Mouse (Mus musculus) urinary bladder, postnatal 4 days (tissue): Measurements from ENCODE around the gene Tuba4a.
"Not testable (repeated sequence)": the region's sequence is repeated elsewhere in the genome, so short reads cannot be mapped to it uniquely, and the experiment has no call there.

Experiments
- DNase-seq, 2 experiments: peaks; one replicate each; pipeline ENCODE4 v3.0.0; 2021 to 2022; ENCODE audit warnings: low spot score in 2 of 2

Gene Tuba4a

DNA sequence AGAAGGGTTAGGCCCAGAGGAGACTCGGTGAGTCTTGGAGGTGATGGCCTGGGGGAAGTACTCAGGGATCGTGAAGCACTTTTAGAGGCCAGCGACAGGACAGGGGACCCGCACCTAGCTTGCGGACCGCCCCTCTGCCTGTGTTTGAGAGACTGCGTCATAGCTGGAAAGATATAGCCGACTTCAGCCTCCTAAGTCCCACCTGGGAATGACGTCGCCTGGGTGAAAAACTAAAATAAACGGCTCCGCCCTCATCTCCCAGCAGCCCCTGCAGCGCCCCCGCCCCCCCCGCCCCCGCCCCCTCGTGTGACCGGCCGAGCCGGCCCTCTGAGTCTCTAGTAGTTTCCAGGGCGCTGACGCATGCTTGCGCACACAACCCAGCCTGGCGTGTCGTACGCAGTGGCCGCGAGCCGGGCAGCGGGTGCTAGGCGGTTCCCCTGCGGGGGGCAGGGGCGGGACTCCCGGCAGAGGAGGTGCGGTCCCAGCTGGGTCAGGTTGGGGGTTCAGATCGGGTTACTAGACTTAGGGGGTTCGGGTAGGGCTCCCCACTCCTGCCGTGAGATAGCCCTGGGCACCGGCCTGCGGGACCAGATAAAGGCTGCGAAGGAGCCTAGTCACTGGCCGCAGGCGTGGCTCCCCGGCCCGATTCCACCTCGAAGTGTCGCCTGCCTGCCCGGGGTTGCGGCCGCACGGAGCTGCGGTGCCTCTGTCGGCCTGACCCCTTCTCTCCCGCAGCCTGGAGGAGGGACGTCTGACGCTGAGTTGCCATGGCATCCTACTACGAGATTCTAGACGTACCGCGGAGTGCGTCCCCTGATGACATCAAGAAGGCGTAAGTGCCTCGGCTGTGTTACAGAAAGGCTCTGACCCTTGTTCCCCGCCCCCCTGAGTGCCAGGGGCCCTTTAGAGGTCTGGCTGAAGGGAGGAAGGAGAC, 16.7 kb upstream of the Tuba4a start, which contains the start of gene Dnajb2:
Dnajb2 (plus strand) TSS at position 290 of the 934 bp plus-strand sequence.
- DNase-seq, result peak; percentile 77

DNA sequence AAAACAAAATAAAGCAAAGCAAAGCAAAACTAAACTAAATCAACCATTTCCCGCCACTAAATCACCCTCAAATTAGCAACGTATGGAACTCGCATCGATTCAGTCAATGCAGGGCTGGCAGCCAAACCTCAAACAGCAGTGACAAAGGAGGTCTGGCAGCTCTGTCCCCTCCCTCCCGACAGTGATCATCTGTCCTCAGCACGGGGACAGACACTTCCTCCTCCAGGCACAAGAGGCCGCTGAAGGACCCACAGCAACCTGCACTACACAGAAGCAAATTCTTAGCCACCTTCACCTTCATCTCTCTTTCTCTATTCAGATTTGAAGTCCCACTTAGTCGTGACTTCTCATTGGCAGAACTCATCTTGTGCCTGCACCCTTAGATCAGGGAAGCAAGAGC, 14.9 kb upstream of the Tuba4a start:
- DNase-seq, result no peak

- not testable (repeated sequence) for DNase-seq
Observed at GRCm38 (mm10) chr1:75232489-75232888, 12.8 kb upstream of the Tuba4a start.

DNA sequence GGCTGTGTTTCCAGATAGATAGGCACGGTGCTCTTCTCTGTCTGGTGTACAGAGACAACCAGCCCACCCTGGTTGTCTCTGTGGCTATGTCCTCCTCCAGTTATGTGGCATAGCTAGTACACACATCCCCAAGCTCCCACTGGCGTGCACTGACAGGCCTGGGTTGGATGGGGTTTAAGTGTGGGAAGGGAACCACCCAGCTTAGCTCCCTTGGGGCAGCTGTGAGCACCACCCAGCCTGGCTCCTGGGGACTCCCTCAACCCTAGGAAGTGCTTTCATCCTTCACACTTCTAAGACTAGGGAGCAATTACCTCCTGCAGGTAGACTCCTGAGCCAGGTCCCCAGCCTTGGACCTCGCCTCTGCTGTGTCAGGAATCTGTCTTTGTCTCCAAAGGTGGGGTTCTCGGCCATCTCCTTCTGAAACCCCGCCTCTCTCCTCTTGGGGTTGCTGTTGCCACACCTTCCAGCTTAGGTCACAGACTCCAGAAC, 12.0 kb upstream of the Tuba4a start, which contains the start of gene A630095N17Rik:
A630095N17Rik (minus strand) TSS at position 439 of the 489 bp plus-strand sequence.
- no peak for DNase-seq

DNA sequence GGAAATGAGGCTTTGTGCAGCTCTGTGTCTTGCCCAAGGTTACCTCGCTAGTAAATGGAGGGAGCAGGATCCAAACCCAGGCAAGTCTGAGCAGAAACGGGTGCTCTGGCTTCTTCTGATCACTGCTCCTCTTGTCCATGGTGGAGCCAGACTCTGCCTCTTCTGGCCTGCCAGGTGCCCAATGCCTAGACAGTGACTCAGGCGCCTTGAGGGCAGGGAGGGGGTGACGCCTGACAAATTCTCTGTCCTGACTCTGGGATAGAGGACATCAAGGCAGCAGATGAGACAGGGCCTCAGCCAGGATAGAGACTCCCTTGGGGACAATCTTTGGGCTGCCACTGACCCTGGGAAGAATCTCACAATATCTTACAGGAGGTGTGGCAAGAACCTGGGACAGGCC, 11.6 kb upstream of the Tuba4a start:
- DNase-seq, result no peak

DNA sequence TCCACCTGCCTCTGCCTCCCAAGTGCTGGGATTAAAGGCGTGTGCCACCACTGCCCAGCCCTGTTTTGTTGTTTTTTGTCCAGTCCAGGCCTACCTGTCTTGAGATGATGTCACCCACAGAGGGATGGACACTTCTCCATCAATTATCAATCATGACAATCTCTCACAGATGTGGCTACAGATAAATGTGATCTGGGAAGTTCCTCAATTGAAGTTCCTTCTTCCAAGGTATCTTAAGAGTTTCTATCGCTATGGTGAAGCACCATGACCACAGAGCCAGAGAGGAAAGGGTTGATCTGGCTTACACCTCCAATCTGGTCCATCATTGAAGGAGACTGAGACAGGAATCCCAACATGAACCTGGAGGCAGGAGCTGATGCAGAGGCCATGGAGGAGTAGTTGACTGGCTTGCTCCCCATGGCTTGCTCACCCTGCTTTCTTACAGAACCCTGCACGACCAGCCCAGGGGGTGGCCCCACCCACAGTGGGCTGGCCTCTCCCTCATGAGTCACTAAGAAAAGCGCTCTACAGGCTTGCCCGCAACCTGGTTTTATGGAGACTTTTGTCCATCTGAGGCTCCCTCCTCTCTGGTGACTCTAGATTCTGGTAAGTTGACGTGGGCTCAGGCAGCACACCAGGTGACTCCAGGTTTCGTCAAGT, 10.8 kb upstream of the Tuba4a start:
- DNase-seq, result no peak

DNA sequence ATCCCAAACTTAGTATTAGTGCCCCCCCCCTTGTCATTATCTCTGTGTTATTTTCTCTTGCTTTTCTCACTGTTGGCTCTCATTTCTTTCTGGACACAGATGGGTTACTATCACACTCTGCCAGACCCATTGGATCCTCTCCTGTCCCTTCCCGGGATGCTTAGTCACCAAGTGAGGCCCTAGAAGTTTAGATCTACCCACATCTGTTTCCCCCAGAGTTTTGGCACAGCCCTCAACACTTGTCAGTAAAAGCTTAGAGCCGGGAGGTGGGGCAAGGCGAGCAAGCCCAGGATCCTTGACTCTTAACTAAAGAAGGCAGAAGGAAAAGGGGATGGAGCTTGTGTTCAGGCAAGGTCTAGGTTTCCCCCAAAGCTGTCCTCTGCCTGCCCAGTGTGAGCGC, 9.5 kb upstream of the Tuba4a start:
- DNase-seq, result no peak

GRCm38 (mm10) chr1:75227653-75228052, 8.0 kb upstream of the Tuba4a start:
- DNase-seq, result no peak

GRCm38 (mm10) chr1:75226138-75226537, 6.5 kb upstream of the Tuba4a start:
- DNase-seq, result no peak

- DNase-seq, result no peak
Observed at GRCm38 (mm10) chr1:75225473-75225872, 5.8 kb upstream of the Tuba4a start.

GRCm38 (mm10) chr1:75223532-75223931, 3.9 kb upstream of the Tuba4a start:
- no peak for DNase-seq

DNA sequence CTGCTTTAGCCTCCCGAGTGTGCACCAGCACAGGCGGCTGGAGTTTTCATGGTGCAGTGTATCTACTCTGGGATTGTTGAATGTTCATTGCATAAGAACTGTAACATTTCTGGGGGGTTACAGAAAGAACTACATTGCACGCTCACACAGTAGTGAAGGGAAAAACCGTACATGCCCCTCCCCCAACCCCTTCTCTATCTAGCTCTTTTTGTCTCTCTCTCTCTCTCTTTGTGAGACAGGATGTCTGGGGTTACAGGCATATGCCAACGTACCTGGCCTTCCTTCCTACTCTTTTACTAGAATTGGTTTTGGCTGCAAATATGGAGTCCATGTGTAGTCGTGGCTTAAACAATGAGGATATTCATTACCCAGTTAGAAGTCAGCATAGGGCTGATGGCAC, 3.3 kb upstream of the Tuba4a start:
- no peak for DNase-seq

DNA sequence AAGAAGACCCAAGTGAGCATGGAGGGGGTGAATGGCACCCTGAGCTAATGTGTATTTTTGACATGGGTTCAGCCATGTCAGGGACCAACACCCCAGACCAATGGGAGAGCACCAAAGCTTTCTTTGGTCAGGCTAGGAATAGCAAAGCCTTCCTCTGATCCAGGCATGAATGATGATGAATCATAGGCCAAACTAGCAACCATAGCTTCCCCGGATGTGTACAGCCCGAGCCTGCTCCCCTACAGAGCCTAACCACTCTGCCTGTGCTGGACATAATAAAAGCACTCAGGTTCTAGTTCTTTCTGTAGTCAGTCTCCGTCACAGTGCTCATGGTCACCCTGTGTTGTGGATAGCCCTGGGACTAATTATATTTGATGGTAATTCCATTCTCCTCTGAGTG, 1.9 kb upstream of the Tuba4a start:
- no peak for DNase-seq

DNA sequence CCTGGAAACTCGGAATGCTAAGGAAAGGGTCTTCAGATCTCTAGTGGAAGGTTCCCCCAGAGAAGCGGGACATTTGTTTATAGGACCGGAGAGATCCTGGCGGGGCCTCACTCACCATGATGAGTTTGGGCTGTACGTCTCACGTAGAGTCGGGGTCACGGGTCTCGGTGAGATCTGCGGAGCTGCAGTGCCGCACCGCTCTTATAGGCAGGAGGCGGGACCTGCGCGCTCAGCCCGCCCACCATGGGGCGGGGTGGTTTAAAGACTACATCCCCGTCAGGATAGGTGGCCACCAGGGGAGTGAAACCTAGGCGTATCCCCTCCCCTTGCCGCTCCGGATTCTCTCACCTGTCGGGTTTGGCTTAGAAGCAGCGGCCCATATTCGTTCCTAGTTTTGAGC, 587 bp downstream of the Tuba4a start:
- DNase-seq, result peak; percentile 75 to 83

DNA sequence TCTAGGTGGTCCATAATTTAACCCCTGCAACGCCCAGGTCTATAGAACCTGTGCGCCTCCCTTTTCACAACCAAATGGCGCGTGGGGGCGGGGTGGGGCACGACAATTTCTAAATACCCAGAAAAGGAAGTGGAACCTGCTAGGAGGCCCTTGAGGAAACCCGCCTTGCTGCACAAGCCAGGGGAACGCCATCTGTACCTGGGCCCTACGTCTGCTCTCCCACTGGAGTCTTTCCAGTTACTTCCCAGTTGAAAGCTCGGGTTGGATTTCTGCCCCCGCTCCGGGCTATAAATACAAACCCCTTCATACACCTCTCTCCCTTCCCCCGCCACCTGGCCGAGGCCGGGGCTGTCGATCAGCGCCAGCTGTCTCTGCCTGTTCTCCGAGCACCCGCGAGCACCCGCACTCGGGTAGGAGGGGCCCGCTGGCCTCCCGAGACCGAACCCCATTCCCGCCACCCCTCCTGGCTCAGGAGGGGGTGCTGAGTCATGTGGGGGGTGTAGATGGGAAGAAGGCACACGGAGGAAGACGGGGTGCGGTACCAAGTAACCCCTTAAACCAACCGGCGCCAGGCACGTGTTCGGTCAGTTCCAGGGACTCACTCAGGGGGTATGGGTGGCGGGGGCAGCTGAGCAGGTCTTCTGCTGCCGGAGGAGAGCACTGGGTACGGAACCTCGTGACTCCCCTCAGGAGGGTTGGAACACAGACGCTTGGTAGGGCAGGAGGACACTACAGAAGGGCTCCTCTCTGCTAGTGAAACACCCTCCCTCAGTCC, 1.3 kb downstream of the Tuba4a start:
- no peak for DNase-seq

- no peak for DNase-seq
Observed at GRCm38 (mm10) chr1:75217893-75218226, 1.8 kb downstream of the Tuba4a start.

GRCm38 (mm10) chr1:75216797-75217585, 2.7 kb downstream of the Tuba4a start:
- DNase-seq, result no peak

DNA sequence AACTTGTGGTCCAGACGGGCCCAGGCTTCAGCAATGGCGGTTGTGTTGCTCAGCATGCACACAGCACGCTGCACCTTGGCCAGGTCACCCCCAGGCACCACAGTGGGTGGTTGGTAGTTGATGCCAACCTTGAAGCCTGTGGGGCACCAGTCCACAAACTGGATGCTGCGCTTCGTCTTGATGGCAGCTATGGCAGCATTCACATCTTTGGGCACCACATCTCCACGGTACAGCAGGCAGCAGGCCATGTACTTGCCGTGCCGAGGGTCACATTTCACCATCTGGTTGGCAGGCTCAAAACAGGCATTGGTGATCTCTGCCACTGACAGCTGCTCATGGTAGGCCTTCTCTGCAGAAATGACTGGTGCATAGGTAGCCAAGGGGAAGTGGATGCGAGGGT, 3.9 kb downstream of the Tuba4a start:
- DNase-seq, result no peak

DNA sequence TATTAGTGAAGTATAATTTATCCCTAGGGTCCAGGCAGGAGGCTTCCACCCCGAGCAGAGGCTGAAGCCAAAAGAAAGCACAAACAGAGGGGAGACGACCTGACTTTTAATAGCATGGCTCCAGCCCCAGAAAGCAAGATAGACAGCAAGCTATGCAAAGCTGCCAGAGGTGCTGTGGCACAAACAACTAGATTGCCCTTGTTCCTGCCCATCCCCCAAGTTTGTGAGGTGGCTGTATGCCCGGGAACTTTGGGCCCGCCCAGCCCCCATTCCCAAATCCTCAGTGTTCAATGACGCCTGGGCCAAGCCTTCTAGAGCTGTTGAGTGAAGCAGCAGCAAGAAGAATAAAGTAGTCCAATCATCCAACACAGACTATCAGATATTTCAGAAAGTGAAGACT, 4.8 kb downstream of the Tuba4a start:
- no peak for DNase-seq

DNA sequence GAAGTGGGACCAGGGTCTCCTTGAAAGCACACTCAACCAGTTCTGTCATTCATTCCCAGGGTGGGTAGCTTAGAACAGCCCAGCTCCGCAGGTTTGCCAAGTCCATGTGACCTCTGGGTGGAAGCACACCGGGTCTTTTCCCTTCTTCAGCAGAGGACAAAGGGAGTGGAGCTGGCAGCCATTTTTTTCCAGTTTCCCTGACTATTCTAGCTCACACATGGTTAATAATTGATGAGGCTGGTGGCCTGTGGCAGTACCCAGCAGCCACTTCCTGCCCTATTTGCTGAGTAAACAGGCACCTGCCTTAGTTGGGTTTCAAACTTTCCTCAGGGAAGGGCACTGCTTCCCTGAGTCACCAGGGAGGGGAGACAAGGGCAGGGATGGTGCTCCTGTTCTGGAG, 5.2 kb downstream of the Tuba4a start:
- no peak for DNase-seq

GRCm38 (mm10) chr1:75213096-75213495, 6.6 kb downstream of the Tuba4a start:
- DNase-seq, result no peak
